8 mouse cellular contexts compared by ENCODE assay signal in the genomic region with DNA sequence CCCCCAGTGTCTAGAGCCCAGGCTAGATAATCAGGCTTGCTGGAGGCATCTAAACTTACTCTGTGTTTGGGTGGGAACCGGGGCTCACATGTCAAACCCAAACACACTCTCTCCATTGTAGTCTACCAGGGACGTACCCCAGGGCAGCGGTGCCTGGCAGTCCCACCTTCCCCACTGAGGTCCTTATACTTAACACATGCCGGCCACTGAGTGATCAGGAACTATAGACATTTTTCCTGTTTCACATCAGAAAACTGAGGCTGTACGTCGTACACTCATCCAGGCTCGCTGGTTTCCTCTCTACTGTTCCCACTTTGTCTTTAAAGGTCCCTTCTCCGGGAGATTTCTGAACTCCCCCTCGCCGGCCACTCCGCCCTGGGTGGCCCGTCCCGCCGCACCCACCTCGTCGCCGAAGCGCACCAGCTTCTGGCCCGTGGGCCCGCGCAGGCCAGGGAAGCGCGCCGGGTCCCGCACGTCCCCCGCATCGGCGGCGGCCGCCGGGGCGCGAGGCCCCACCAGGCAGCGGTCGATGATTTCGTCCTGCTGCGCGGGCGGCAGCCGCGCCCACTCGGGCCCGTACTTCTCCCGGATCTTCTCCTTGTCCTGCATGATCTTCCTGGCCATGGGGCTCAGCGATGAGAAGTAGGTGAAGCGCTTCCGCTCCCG. TPM values are rescaled to one million over a fixed set of nuclear protein-coding genes. Genes with fewer than 3 reads are reported as not detected.
DNase-seq lines count a peak whose midpoint lies in the region.

No protein-coding gene starts in this region.

- no peaks in the 10 kb centered on the region for H3K27me3 ChIP-seq in hindbrain, embryonic 10.5 days (ENCODE audit: insufficient read depth, poor library complexity, severe bottlenecking)

- WGBS in hindbrain, embryonic 10.5 days = under 1% methylated on average over 49 of the region's 49 CpGs
- WGBS in macrophage (ENCODE audit: missing documents) = 1% methylated on average over 49 of the region's 49 CpGs

- 0 out of 2 replicates have a peak, but pooled peaks cover 8% of the 10 kb centered on the region for H3K36me3 ChIP-seq in hindbrain, embryonic 10.5 days
- H3K36me3 ChIP-seq in macrophage (ENCODE audit: inconsistent target) = no peaks in the 10 kb centered on the region

- peak; percentile 25 to 26 for DNase-seq in frontal cortex, postnatal 36 days (ENCODE audit: low spot score in 2 of 2)
- no peak for DNase-seq in frontal cortex, postnatal 10 days (ENCODE audit: low spot score in 2 of 2)
- DNase-seq in CD4-positive, CD25-positive, alpha-beta regulatory T cell, adult 2 months (ENCODE audit: low read depth, low spot score) = peak; percentile 26
- DNase-seq in embryo, embryonic 10.5 days (ENCODE audit: low spot score) = peak; percentile 52
- DNase-seq in hindbrain, embryonic 10.5 days (ENCODE audit: low spot score) = no peak
- no peak for DNase-seq in natural killer cell, adult 2 months (ENCODE audit: low spot score in 2 of 2)
- no peak for DNase-seq in frontal cortex, postnatal 14 days (ENCODE audit: low spot score in 2 of 2)

- peak overlapping the region; percentile 95 for H3K27ac ChIP-seq in hindbrain, embryonic 10.5 days
- H3K27ac ChIP-seq in macrophage = no peak overlapping the region

- peaks cover 46% of the 10 kb centered on the region for H3K4me1 ChIP-seq in hindbrain, embryonic 10.5 days (replicated peaks)

- peak overlapping the region; percentile 73 for H3K4me3 ChIP-seq in hindbrain, embryonic 10.5 days
- peak overlapping the region; percentile 52 for H3K4me3 ChIP-seq in macrophage (ENCODE audit: inconsistent target)

- no peaks in the 10 kb centered on the region for H3K79me2 ChIP-seq in macrophage (ENCODE audit: inconsistent target)

- H3K9me3 ChIP-seq in hindbrain, embryonic 10.5 days = no peaks in the 10 kb centered on the region

RNA-seq across cellular contexts. Expression of gene 2310022B05Rik, which starts 0.6 kb away (rescaled TPM):
- polyA plus RNA-seq in hindbrain, embryonic 10.5 days (2016; fragmentation: Nextera tagmentation; extraction: Ambion mirVana) = 20.1 and 22.2 TPM in 2 replicates
- 1 to 10 TPM in 17 of 26 experiments, under 1 TPM in 9; 0.22 to 8.7 (median 1.4) TPM for total RNA-seq in macrophage (2018; cell fraction: chromatin; rRNA removed)
- 10 to 100 TPM in 10 of 26 experiments, 1 to 10 TPM in 16; 4.1 to 12.6 (median 7.4) TPM for total RNA-seq in macrophage (2018; cell fraction: cytosol; rRNA removed)
- total RNA-seq in macrophage (2018; cell fraction: nucleus; rRNA removed) = 1 to 10 TPM; 1.6 to 8.2 (median 3.3) TPM
- polyA plus RNA-seq in macrophage (2018) = 5.6 to 10.8 TPM (median 5.9 TPM) in 3 replicates

RNA-seq across cellular contexts. Expression of gene Ttc13, which starts 59.2 kb away (rescaled TPM):
- polyA plus RNA-seq in hindbrain, embryonic 10.5 days (2016; fragmentation: Nextera tagmentation; extraction: Ambion mirVana) = 49.2 and 49.7 TPM in 2 replicates
- total RNA-seq in macrophage (2018; cell fraction: chromatin; rRNA removed) = 100 to 1,000 TPM in 11 of 26 experiments, 10 to 100 TPM in 15; 17.5 to 134 (median 93.8) TPM
- total RNA-seq in macrophage (2018; cell fraction: cytosol; rRNA removed) = 10 to 100 TPM; 10.8 to 35.4 (median 21.1) TPM
- total RNA-seq in macrophage (2018; cell fraction: nucleus; rRNA removed) = 100 to 1,000 TPM in 2 of 26 experiments, 10 to 100 TPM in 24; 17.0 to 119 (median 48.7) TPM
- polyA plus RNA-seq in macrophage (2018) = 27.1 to 40.1 TPM (median 37.6 TPM) in 3 replicates

RNA-seq across cellular contexts. Expression of gene Arv1, which starts 59.4 kb away (rescaled TPM):
- polyA plus RNA-seq in hindbrain, embryonic 10.5 days (2016; fragmentation: Nextera tagmentation; extraction: Ambion mirVana) = 34.3 and 38.1 TPM in 2 replicates
- total RNA-seq in macrophage (2018; cell fraction: chromatin; rRNA removed) = 10 to 100 TPM in 22 of 26 experiments, 1 to 10 TPM in 4; 9.2 to 24.7 (median 15.7) TPM
- total RNA-seq in macrophage (2018; cell fraction: cytosol; rRNA removed) = 1 to 10 TPM; 2.8 to 8.2 (median 5.0) TPM
- total RNA-seq in macrophage (2018; cell fraction: nucleus; rRNA removed) = 10 to 100 TPM in 22 of 26 experiments, 1 to 10 TPM in 4; 8.1 to 33.5 (median 16.3) TPM
- 3.6 to 7.6 TPM (median 4.2 TPM) in 3 replicates for polyA plus RNA-seq in macrophage (2018)

Comparison
In these comparisons a context has a peak if more than half of its experiments do, and no peak if none do; other contexts are left out.
1. DNase-seq: peak in frontal cortex, postnatal 36 days (2 of 2), CD4-positive, CD25-positive, alpha-beta regulatory T cell, adult 2 months (single experiment) and embryo, embryonic 10.5 days (single experiment); none in frontal cortex, postnatal 10 days (0 of 2), hindbrain, embryonic 10.5 days (single experiment), natural killer cell, adult 2 months (0 of 2) and frontal cortex, postnatal 14 days (0 of 2).